Mouse (Mus musculus) CH12F3 (cell line): ENCODE data around the gene Tmc6.
"Not testable (repeated sequence)": the region's sequence is repeated elsewhere in the genome, so short reads cannot be mapped to it uniquely, and the experiment has no call there.

Experiments
- in situ Hi-C: fragments of 300-500 bp; cut with MboI; formaldehyde crosslinking; loops from 2 replicates; pipeline ENCODE4 v1.14.3; 2020; ENCODE audit warnings: low sequenced_read_pairs

The Tmc6 gene

GRCm38 (mm10) chr11:117781993-117782704 is at the start of gene Tmc6, which contains the start of gene Tmc8:
Tmc6 (minus strand) TSS chr11:117782198.
Tmc8 (plus strand) TSS chr11:117782076.
- in situ Hi-C loops, result no loop called here

DNA sequence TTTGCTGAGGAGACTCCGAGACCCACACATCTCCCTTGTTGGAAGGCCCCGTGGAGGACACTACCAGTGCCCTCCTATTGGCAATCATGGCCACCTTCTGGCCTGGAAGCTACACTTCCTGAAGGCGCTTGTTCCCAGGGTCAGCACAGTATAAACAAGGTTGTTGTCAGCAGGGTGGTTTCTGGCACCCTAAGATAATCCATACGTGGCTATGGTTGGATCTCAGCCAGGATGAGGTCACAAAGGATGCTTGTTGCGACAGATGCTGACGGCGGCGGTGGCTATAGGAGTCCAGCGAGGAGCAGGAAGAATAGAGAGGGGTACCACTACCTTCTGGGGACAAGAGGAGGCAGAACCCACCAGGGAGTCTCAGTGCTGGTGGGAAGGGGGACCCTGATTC is 48.4 kb upstream of the Tmc6 start:
- in situ Hi-C loops, result no loop called here

DNA sequence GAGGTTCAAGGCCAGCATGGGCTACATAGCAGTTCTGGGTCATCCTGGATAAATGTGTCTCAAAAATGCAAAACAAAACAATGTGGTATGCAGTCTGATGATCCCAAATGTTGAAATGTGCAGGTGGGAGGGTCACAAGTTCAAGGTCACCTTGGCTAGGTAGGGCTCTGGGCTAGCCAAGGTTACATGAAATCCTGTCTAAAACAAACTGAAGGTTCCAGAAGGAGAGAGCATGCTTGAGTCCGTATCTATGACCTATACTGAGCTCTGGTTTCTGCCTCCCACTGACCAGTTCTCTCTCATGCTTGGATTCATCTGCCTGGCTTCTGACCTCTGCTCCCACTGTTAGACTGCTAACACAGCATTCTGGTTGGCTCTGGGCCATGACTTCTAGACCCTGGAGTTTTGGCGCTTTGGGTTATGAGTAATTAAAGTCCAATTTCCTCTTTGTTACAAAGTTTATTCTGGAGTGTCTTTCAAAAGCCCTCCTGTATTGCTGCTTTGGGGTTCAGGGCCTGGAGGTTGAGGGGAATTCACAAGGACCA is 47.7 kb upstream of the Tmc6 start:
- in situ Hi-C loops, result no loop called here

DNA sequence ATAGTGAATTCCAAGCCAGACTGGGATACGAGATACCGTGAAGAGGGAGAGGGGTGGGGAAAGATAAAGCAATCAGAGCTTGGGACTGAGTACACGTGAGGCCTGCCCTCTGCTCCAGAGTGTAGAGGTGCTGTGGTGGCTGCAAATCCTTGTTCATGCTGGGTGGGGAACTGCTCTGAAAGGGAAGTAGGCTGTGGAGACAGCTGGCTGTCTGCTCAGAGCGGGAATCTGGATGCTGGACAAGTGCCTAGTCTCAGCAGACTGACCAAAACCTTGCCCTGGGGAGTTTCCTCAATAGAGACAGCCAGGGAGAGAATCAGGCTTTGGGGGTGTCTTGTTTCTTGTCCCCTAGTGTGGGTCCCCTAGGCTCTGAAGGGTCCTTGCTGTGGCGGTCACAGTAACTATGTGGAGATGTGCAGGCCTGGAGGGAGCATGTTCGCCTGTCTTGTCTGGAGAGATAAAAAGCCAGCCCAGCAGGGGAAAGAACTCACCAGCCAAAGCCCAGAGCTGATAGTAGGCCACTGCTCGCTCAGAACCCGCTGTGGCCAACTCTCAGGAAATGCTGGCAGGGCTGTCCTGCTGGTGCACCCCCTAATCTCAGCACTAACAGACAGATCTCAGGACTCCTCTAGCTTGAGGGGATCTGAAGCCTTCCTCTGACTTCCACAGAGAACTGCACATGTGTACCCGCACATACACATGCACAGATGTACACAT is 47.0 kb upstream of the Tmc6 start:
- in situ Hi-C loops, result no loop called here

DNA sequence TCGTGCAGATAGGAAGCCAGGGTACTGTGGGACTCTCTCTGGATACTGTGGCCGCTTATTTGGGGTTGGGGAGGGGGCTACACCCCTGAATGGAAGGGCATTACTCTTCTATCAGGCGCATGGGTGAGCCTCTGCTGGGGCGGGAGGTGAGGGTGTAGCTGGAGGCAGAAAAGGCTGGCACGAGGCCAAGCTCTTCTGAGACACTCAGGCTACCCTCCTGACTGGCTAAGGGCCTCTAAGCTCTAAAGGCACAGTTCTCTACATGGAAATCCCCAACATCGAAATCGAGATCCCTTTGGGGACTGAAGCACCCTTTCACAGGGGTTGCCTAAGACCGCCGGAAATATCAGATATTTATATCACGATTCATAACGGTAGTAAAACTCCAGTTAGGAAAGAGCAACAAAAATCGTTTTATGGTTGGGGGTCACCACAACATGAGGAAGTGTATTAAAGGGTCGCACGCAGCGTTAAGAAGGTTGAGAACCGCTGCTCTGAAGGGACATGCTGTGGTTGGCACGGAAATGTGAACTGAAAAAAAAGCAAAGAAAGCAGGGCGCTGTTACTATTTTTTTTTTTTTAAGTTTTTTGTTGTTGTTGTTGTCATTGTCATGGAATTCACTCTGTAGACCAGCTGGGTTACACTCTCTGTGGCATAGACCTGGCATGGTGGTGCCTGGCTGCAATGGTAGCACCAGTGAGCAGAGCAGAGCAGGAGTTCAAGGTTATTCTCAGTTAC is 46.3 kb upstream of the Tmc6 start:
- in situ Hi-C loops, result no loop called here

- in situ Hi-C loops, result no loop called here
These were observed 45.4 kb upstream of the Tmc6 start for GRCm38 (mm10) chr11:117827386-117827785.

- in situ Hi-C loops, result no loop called here
These were observed 44.9 kb upstream of the Tmc6 start for GRCm38 (mm10) chr11:117826916-117827315.

- in situ Hi-C loops, result no loop called here
These were observed 44.2 kb upstream of the Tmc6 start for GRCm38 (mm10) chr11:117826164-117826563.

- in situ Hi-C loops, result no loop called here
These were observed 43.5 kb upstream of the Tmc6 start, which contains the start of the genes Afmid and Tk1 for GRCm38 (mm10) chr11:117825333-117826101. Afmid (plus strand) TSS chr11:117825924. Tk1 (minus strand) TSS chr11:117826092.

- in situ Hi-C loops, result loop anchor here (5.0 kb wide), 1 partner anchor 117 kb away; no protein-coding TSS in a partner anchor
These were observed 42.3 kb upstream of the Tmc6 start for GRCm38 (mm10) chr11:117824060-117824969.

DNA sequence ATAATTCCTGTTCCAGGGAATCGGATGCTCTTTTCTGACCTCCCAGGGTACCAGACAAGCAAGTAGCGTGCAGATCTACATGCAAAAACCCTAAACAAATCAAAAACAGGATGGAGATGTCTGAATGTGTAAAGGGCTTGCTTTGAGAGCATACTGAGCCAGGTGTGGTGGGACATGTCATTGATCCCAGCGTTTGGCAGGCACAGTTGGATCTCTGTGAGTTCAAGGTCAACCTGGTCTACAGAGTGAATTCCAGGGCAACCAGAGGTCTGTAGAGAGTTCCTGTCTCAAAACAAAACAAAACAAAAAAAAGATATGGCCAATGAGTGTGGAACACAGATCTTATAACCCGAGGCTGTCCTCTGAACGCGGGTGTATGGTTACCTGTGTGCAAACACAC is 41.4 kb upstream of the Tmc6 start:
- in situ Hi-C loops, result loop anchor here (5.0 kb wide), 1 partner anchor 116 kb away; no protein-coding TSS in a partner anchor

DNA sequence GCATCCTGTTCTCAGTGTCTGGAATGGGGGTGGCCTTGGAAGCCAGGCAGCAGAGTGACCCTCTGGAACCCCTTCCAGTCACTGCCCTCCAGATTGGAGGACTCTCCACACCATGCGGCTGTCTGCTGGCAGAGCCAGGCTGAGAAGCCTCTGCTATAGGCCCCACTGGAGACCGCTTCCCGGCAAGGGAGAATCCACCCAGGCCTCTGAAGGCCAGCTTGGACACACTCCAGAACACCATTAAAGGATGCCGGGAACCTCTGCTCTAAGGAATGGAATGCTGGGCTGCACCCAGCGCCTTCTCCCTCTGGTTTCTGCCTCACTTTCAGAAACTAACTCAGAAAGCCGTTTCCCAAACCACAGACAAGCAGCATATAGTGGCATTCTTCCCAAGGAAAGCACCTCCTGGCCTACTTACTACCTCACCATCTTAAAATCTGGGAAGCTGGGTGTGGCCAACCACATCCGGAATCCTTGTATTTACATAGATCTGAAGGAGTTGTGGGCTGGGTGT is 40.8 kb upstream of the Tmc6 start:
- in situ Hi-C loops, result loop anchor here (5.0 kb wide), 1 partner anchor 115 kb away; no protein-coding TSS in a partner anchor

DNA sequence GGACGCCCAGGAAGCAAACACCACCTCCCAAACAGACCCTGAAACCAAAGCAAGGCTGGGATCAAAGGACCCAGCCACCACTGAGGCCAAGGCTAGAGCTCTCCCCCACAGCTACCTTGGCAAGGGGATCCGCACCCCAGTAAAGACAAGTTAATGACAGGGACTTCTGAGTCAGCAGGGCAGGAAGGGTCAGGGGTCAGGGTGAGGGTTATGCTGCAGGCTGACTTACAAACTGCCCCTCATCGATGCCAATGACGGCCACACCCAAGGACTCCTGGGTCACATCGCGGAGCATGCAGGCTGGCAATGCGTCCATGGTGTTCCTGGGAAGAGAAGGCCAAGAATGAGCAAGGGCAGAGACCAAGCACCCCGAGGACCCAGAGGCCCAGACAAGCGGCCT is 39.9 kb upstream of the Tmc6 start:
- in situ Hi-C loops, result loop anchor here (5.0 kb wide), 1 partner anchor 115 kb away; no protein-coding TSS in a partner anchor

DNA sequence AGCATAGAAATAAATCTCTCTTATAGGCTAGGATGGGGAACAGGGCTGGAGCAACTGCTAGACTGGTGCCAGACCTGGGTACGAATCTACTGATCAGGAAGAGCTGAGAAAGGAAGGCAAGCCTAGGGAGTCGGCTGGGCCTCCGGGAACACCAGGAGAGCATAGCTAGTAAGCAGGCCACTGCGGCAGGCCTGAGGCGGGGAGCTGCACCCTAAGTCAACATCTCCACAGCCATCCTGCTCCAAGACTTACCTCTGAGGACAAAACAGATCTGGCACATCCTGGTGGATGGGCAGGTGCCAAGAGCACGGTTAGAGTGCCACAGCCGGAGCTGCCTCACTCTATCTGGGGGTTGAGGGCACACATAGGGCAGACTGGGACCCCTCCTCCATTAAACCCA is 38.2 kb upstream of the Tmc6 start:
- in situ Hi-C loops, result loop anchor here (5.0 kb wide), 1 partner anchor 113 kb away; no protein-coding TSS in a partner anchor

- in situ Hi-C loops, result no loop called here
These were observed 37.1 kb upstream of the Tmc6 start for GRCm38 (mm10) chr11:117819095-117819494.

GRCm38 (mm10) chr11:117816389-117816996 is 34.5 kb upstream of the Tmc6 start:
- in situ Hi-C loops, result no loop called here

DNA sequence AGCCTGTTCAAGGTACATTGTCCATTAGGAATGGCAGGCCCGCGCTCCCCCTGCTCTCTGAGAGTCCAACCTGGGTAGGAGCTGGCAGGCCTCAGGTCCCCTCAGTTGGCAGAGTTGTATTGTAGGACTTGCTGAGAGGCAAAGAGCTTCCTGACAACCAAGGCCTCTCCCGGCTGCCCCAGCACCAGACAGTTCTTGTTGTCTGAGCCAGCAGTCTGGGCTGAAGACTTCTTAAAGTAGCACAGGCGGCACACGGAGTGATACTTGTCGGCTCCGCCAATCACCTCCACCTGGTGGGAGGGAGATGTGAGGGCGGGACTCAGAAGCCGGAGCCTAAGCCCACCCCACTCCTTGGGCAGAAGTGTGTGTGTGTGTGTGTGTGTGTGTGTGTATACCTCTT is 33.9 kb upstream of the Tmc6 start:
- in situ Hi-C loops, result not testable (repeated sequence)

DNA sequence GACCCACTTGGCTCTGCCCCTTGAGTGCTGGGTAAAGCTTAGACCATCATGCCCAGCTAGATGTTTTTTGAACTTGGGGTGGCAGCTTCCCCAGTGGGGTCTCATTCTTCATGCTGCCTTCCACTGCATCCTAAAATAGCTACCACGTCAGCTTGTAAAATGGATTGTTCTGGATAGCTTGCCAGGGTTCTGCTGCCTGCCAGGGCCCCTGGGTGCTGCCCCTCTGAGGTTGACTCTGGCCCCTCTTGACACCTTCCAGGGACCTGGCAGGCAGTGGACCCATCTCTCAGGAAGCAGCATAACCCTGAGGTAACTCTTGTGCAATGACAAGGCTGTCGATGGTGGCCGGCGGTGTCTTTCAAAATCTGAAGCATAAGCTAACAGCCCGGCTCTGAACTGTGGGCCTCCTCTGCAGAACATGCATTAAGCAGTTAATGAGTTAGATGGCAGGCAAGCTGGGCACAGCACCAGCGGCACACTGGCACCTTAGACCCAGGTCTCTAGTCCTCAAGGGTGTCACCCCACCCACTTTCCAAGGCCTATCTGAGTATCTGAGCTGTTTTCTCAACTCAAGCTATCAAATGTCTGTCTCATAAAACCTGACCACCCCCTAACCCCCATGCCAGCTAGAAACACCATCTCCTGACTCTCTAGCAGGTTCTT is 32.8 kb upstream of the Tmc6 start:
- in situ Hi-C loops, result no loop called here
